Mouse (Mus musculus) neural tube, embryonic 11.5 days (tissue): ENCODE measurements at regions not wholly inside any gene's neighbourhood (a gene's known extent, or its start where the extent isn't known, plus 50 kb on each side); places are given as distances from the start of the nearest gene placed in this dataset.
"Not testable (repeated sequence)": the region's sequence is repeated elsewhere in the genome, so short reads cannot be mapped to it uniquely, and the experiment has no call there.

Experiments used
- ATAC-seq: fragments of 200-750 bp; cut with Nextera tagmentation; 2 replicates; pipeline ENCODE4 v1.8.0; 2017; ENCODE audit warnings: moderate number of reproducible peaks, mild to moderate bottlenecking, moderate TSS enrichment, moderate library complexity; ENCODE audit not compliant: insufficient read depth, low FRiP score, low TSS enrichment
- DNase-seq: peaks from one replicate; pipeline ENCODE4 v3.0.0-alpha.2; 2015; ENCODE audit warnings: low spot score
- H3K27ac ChIP-seq: fragments of 300-500 bp; sonication (generic); 2 replicates; pipeline ENCODE4 v1.5.1; 2014; ENCODE audit warnings: low read depth, mild to moderate bottlenecking, low read length
- H3K27me3 ChIP-seq: fragments of 300-500 bp; sonication (generic); 2 replicates; pipeline ENCODE4 v1.6.1; 2014; ENCODE audit warnings: mild to moderate bottlenecking, low read length, mixed read lengths; ENCODE audit not compliant: control insufficient read depth, insufficient read depth
- H3K36me3 ChIP-seq: fragments of 300-500 bp; sonication (generic); 2 replicates; pipeline ENCODE4 v1.6.1; 2014; ENCODE audit warnings: mild to moderate bottlenecking, low read length, moderate library complexity, mixed read lengths; ENCODE audit not compliant: control insufficient read depth, insufficient read depth
- H3K4me1 ChIP-seq: fragments of 300-500 bp; sonication (generic); 2 replicates; pipeline ENCODE4 v1.6.1; 2014; ENCODE audit warnings: low read length, mixed read lengths; ENCODE audit not compliant: control insufficient read depth, insufficient read depth
- H3K4me2 ChIP-seq: fragments of 300-500 bp; sonication (generic); 2 replicates; pipeline ENCODE4 v1.6.1; 2014; ENCODE audit warnings: low read depth, mild to moderate bottlenecking, moderate library complexity
- H3K4me3 ChIP-seq: fragments of 300-500 bp; sonication (generic); 2 replicates; pipeline ENCODE4 v1.5.1; 2014; ENCODE audit warnings: low read depth, low read length
- H3K9ac ChIP-seq: fragments of 300-500 bp; sonication (generic); 2 replicates; pipeline ENCODE4 v1.6.1; 2014; ENCODE audit warnings: mild to moderate bottlenecking, low read length
- H3K9me3 ChIP-seq: fragments of 300-500 bp; sonication (generic); 2 replicates; pipeline ENCODE4 v1.6.1; 2016; ENCODE audit warnings: low read length; ENCODE audit not compliant: control insufficient read depth
- WGBS: fragments of 180-500 bp; shearing (Covaris S2); extraction: QIAGEN DNeasy Blood & Tissue Kit; methylation state at CpG from one replicate; pipeline ENCODE4 v1.1.7; 2014; 5-methylcytosine and 5-hydroxymethylcytosine counted together

DNA sequence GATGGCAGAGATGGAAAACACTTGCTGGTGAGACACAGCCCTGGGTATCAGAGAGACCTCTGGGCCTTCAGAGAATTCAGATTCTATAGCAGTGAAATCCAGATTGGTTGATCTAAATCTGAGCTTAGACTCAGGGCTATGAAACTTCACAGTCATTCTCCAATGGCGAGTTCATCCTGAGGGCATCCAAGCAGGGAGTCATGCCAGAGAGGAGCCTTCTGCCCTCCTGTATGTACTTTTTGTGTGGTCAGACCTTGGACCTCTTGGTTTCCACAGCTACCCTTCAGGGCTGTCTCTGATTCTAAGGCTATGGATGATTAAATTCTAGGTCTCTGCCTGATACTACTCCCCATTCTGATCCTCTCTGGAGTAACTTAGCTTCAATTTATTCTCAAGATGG is 122.0 kb upstream of the Mettl15 start:
- no peak for DNase-seq
- Histone ChIP-seq H3K36me3 (no peaks in the 10 kb centered on the region), H3K9me3 (no peaks in the 10 kb centered on the region), H3K27ac (no peak overlapping the region), H3K4me1 (no peaks in the 10 kb centered on the region), H3K27me3 (no peaks in the 10 kb centered on the region), H3K4me2 (no peak overlapping the region), H3K4me3 (no peak overlapping the region), H3K9ac (no peak overlapping the region)
- no peak for ATAC-seq
- WGBS, result 62% methylated on average over 1 of the region's 1 CpGs

DNA sequence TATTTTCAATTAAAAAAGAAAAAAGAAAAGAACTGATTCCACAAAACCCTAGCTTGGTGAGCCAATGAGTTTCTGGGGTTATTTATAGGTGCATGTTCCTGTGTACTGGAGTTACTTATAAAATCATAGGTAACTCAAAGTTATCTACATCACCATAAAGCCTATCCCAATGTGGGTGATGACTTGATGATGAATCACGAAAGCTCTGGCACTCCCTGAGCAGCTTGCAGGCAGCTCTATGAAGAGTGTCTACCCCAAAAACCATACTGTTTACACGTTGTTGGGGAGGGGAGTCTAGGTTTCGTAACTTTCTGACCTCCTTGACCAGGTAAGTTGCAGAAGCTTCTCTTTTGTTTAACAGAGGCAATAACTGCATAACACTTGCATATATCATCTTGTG is 123.7 kb upstream of the Mettl15 start:
- Histone ChIP-seq H3K27ac (no peak overlapping the region), H3K36me3 (no peaks in the 10 kb centered on the region), H3K4me2 (no peak overlapping the region), H3K4me1 (no peaks in the 10 kb centered on the region), H3K9me3 (no peaks in the 10 kb centered on the region), H3K9ac (no peak overlapping the region), H3K4me3 (no peak overlapping the region), H3K27me3 (no peaks in the 10 kb centered on the region)
- ATAC-seq (no peak), DNase-seq (no peak)
- 84% methylated on average over 3 of the region's 3 CpGs for WGBS

DNA sequence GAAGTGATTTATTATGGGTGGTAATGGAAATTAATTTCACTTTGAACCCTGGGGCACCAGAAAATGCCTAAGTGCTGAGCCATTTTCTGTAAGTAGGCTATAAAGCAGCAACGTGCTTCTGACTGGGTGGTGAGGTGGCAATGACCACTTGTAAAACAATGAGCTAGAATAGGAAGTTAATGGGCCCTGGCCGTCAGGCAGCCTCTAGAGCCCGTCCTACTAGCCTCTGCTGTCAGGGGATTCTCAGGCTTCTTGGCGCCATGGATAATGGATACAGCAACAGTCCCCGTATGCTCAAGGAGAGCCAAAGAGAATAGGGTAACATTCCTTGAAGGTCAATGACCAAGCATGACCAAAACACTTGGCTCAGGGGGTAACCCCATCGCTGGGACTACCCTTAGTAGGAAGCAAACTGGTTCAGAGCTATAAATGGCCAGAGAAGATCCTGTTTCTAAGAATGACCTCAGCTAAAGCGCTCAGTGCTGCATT is 126.1 kb upstream of the Mettl15 start:
- H3K9ac ChIP-seq, result no peak overlapping the region
- ATAC-seq, result no peak
- no peak overlapping the region for H3K4me3 ChIP-seq
- H3K27me3 ChIP-seq, result no peaks in the 10 kb centered on the region
- H3K36me3 ChIP-seq, result no peaks in the 10 kb centered on the region
- WGBS, result 53% methylated on average over 7 of the region's 7 CpGs
- H3K9me3 ChIP-seq, result no peaks in the 10 kb centered on the region
- H3K4me1 ChIP-seq, result no peaks in the 10 kb centered on the region
- no peak for DNase-seq
- H3K27ac ChIP-seq, result no peak overlapping the region
- no peak overlapping the region for H3K4me2 ChIP-seq

DNA sequence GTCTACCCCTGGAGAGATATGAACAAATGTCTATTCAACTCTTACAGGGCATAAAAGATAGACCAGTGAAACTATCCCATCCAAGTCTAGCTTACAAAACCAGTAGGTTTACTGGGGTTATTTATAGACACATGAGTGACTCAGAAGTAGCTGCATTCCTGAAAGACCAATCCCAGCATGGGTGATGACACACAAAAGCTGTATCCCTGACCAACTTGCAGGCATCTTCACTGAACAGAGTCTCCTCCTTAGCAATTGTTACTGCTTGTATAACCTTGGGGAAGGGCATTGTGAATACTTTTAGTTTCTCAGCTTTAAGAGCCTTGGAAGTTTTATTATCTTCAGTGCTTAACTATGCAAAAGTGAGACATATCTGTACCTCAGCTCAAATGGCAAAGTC is 139.6 kb upstream of the Mettl15 start:
- Histone ChIP-seq H3K4me1 (no peaks in the 10 kb centered on the region), H3K4me2 (no peak overlapping the region), H3K9ac (no peak overlapping the region), H3K36me3 (no peaks in the 10 kb centered on the region), H3K27me3 (no peaks in the 10 kb centered on the region), H3K9me3 (no peaks in the 10 kb centered on the region), H3K4me3 (no peak overlapping the region), H3K27ac (no peak overlapping the region)
- DNase-seq, result no peak
- no peak for ATAC-seq

DNA sequence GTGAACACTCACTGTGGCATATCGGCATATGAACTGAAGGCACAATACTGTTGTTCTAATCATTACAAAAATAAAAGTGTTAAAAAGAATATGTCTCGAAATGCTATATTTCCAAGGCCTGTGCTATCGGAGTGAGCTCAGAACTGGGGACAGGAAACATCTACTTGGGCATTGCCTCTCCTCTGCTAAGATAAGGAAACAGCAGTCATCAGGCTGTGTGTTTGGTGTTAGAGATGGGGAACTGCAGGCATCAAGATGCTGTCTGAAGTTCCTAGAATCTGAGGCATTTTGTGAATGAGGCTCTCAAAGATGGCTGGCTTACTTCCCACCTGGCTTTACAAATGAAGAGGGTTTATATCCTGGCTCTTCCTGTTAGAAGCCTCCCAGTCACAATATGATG is 150.6 kb upstream of the Mettl15 start:
- H3K9me3 ChIP-seq, result no peaks in the 10 kb centered on the region
- no peaks in the 10 kb centered on the region for H3K4me1 ChIP-seq
- H3K27me3 ChIP-seq, result no peaks in the 10 kb centered on the region
- DNase-seq, result no peak
- no peaks in the 10 kb centered on the region for H3K36me3 ChIP-seq
- no peak for ATAC-seq
- no peak overlapping the region for H3K27ac ChIP-seq
- no peak overlapping the region for H3K4me2 ChIP-seq
- H3K9ac ChIP-seq, result no peak overlapping the region
- no peak overlapping the region for H3K4me3 ChIP-seq
- WGBS, result 91% methylated on average over 3 of the region's 3 CpGs

DNA sequence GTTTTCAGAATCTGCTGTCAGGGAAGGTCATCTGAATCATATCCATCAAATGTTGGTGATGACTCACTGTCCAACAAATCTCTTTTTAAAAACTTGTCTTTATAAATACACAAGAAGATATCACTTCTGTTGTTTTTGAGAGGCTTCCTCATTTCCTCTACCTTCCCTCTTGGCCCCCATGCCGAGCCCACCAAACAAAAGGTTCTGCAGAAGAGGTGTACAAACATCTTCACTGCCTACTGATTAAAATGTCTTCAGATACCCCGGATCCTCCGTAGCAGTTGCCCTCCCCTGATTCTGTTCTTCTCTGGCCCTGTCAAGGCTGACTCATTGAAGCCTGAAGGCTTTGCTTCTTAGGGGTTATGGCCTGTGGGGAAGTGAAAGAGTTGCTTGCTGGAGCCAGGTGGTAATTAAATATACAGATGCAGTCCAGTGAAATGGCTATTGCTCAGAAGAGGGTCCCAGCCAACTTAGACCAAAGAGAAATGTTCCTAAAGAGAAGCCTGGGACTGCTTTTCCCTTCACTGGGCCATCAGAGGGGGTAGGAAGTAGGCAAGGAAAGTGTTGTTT is 162.1 kb upstream of the Mettl15 start:
- no peak for ATAC-seq
- H3K9me3 ChIP-seq, result no peaks in the 10 kb centered on the region
- no peak overlapping the region for H3K4me3 ChIP-seq
- 82% methylated on average over 3 of the region's 3 CpGs for WGBS
- no peaks in the 10 kb centered on the region for H3K27me3 ChIP-seq
- no peaks in the 10 kb centered on the region for H3K36me3 ChIP-seq
- H3K9ac ChIP-seq, result no peak overlapping the region
- no peak overlapping the region for H3K27ac ChIP-seq
- no peak for DNase-seq
- no peaks in the 10 kb centered on the region for H3K4me1 ChIP-seq
- no peak overlapping the region for H3K4me2 ChIP-seq

DNA sequence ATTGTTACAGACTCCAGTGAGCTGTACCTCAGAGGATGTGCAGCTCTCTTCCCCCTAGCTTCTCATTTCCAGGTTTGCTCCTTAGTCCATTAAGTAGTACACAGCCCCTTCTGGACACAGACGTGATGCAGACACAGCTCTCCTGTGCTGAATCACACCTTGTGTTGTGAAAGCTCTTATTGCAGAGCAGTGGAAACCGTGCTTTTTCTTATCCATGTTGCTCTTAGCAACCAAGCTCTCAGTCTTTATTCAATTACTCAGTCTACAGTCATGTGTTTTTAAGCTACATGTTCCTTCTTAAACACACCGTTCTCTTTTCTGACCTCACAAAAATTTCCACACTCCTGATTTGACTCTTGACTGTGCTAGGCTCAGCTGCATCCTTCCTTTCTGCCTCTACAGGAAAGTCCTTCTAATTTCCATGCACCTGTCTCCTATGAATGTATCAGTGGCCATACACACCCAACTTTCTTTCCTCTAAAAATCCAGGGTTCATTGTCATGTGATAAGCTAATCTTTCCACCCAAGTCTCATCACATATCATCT is 163.0 kb upstream of the Mettl15 start:
- Histone ChIP-seq H3K4me1 (no peaks in the 10 kb centered on the region), H3K4me2 (no peak overlapping the region), H3K27me3 (no peaks in the 10 kb centered on the region), H3K9me3 (no peaks in the 10 kb centered on the region), H3K27ac (no peak overlapping the region), H3K9ac (no peak overlapping the region), H3K4me3 (no peak overlapping the region), H3K36me3 (no peaks in the 10 kb centered on the region)
- ATAC-seq (no peak), DNase-seq (no peak)
- 75% methylated on average over 3 of the region's 3 CpGs for WGBS

DNA sequence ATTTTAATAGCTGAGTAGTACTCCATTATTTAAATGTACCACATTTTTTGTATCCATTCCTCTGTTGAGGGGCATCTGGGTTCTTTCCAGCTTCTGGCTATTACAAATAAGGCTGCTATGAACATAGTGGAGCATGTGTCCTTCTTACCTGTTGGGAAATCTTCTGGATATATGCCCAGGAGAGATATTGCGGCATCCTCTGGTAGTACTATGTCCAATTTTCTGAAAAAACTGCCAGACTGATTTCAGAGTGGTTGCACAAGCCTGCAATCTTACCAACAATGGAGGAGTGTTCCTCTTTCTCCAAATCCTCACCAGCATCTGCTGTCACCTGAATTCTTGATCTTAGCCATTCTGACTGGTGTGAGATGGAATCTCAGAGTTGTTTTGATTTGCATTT is 181.7 kb upstream of the Mettl15 start:
- not testable (repeated sequence) for ATAC-seq, H3K9me3 ChIP-seq, H3K4me2 ChIP-seq, H3K9ac ChIP-seq, H3K4me1 ChIP-seq, H3K27ac ChIP-seq, DNase-seq, H3K4me3 ChIP-seq, H3K36me3 ChIP-seq, H3K27me3 ChIP-seq
- WGBS, result 88% methylated on average over 1 of the region's 1 CpGs

DNA sequence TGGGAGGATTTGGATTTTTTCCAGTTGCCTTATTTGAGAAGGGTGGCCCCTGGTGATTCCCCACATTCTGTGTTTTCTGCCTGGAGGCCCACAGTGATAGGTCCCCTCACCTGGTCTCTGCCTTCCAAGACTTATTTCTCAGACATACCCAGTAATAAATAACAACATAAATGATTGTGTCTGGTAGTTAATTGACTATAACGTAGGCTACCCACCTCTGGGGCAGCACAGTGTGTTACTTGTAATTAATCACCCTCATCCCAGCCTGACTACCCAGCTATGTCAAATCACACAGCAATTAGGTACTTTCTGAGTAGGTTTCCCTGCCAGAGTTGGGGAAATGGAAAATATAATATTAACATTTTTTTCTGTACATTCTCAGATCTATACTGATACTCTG is 190.2 kb upstream of the Bdnf start:
- Histone ChIP-seq H3K27ac (no peak overlapping the region), H3K4me2 (no peak overlapping the region), H3K4me3 (no peak overlapping the region), H3K36me3 (no peaks in the 10 kb centered on the region), H3K27me3 (no peaks in the 10 kb centered on the region), H3K9me3 (no peaks in the 10 kb centered on the region), H3K4me1 (no peaks in the 10 kb centered on the region), H3K9ac (no peak overlapping the region)
- 74% methylated on average over 1 of the region's 1 CpGs for WGBS
- no peak for DNase-seq
- no peak for ATAC-seq
